Comparison of ENCODE assay signal across 8 mouse cellular contexts in genomic region chrX:7673578-7674281, GRCm38 (mm10). TPM values are rescaled to one million over a fixed set of nuclear protein-coding genes. Genes with fewer than 3 reads are reported as not detected.
DNase-seq lines count a peak whose midpoint lies in the region; ATAC-seq lines count a peak whose summit lies in the region.

No protein-coding gene starts in this region.

- 26% methylated on average over 12 of the region's 12 CpGs for WGBS in kidney, embryonic 16.5 days
- 49% methylated on average over 12 of the region's 12 CpGs for WGBS in hindbrain, embryonic 14.5 days
- 15% methylated on average over 10 of the region's 12 CpGs for WGBS in macrophage (ENCODE audit: missing documents)

- ATAC-seq in kidney, embryonic 16.5 days (ENCODE audit: low FRiP score, low TSS enrichment), result peak; percentile 55
- ATAC-seq in hindbrain, embryonic 14.5 days (ENCODE audit: low FRiP score), result no peak

- no peak for DNase-seq in kidney, adult 18-20 months
- peak; percentile 63 for DNase-seq in MN1 (ENCODE audit: low spot score)
- no peak for DNase-seq in hindbrain, embryonic 14.5 days (ENCODE audit: low spot score)
- DNase-seq in ovary, adult 18-20 months (ENCODE audit: low spot score), result no peak
- DNase-seq in right cerebral cortex, postnatal 4 days, result no peak
- no peak for DNase-seq in left cerebral cortex, adult 8-10 months (ENCODE audit: low spot score in 2 of 2)

- H3K4me1 ChIP-seq in kidney, embryonic 16.5 days (ENCODE audit: insufficient read depth, low read length), result peaks cover 12% of the 10 kb centered on the region
- H3K4me1 ChIP-seq in hindbrain, embryonic 14.5 days (replicated peaks; ENCODE audit: control insufficient read depth, insufficient read depth, low read length), result no peaks in the 10 kb centered on the region

- H3K9me3 ChIP-seq in kidney, embryonic 16.5 days (ENCODE audit: low read length), result no peaks in the 10 kb centered on the region
- no peaks in the 10 kb centered on the region for H3K9me3 ChIP-seq in hindbrain, embryonic 14.5 days (ENCODE audit: control insufficient read depth, low read length)

- peaks cover 5% of the 10 kb centered on the region; the same call in 1 of the 2 replicates for H3K36me3 ChIP-seq in kidney, embryonic 16.5 days (ENCODE audit: insufficient read depth, low read length)
- H3K36me3 ChIP-seq in hindbrain, embryonic 14.5 days (replicated peaks; ENCODE audit: control insufficient read depth, insufficient read depth), result no peaks in the 10 kb centered on the region
- H3K36me3 ChIP-seq in macrophage (ENCODE audit: inconsistent target), result no peaks in the 10 kb centered on the region

- no peaks in the 10 kb centered on the region for H3K27me3 ChIP-seq in kidney, embryonic 16.5 days (ENCODE audit: insufficient read depth, low read length)
- H3K27me3 ChIP-seq in hindbrain, embryonic 14.5 days (ENCODE audit: control insufficient read depth, insufficient read depth, low read length), result no peaks in the 10 kb centered on the region

- peak overlapping the region; percentile 92 for H3K27ac ChIP-seq in kidney, embryonic 16.5 days (ENCODE audit: low read length)
- no peak overlapping the region for H3K27ac ChIP-seq in hindbrain, embryonic 14.5 days
- H3K27ac ChIP-seq in macrophage, result peak overlapping the region; percentile 76

- H3K4me3 ChIP-seq in kidney, embryonic 16.5 days (ENCODE audit: low read length), result peak overlapping the region; percentile 33; the same call in 1 of the 2 replicates
- no peak overlapping the region for H3K4me3 ChIP-seq in hindbrain, embryonic 14.5 days (replicated peaks; ENCODE audit: low read length)
- peak overlapping the region; percentile 10; the same call in 1 of the 2 replicates for H3K4me3 ChIP-seq in macrophage (ENCODE audit: inconsistent target)

- H3K79me2 ChIP-seq in macrophage (ENCODE audit: inconsistent target), result peaks cover 14% of the 10 kb centered on the region

- peak overlapping the region; percentile 55 for H3K4me2 ChIP-seq in kidney, embryonic 16.5 days (replicated peaks; ENCODE audit: low read depth, low read length)
- H3K4me2 ChIP-seq in hindbrain, embryonic 14.5 days (replicated peaks), result peak overlapping the region; percentile 46; the same call in 1 of the 2 replicates

- 0 out of 2 replicates have a peak overlapping the region, but pooled peaks have one; percentile 67 for H3K9ac ChIP-seq in kidney, embryonic 16.5 days (replicated peaks; ENCODE audit: low read length)
- no peak overlapping the region for H3K9ac ChIP-seq in hindbrain, embryonic 14.5 days

RNA-seq across cellular contexts. Expression of gene Plp2, which starts 2.5 kb away (rescaled TPM):
- 170 and 179 TPM in 2 replicates for polyA plus RNA-seq in kidney, embryonic 16.5 days (2015; fragmentation: Nextera tagmentation; extraction: Ambion mirVana)
- polyA plus RNA-seq in hindbrain, embryonic 14.5 days (2014; fragmentation: Nextera tagmentation; extraction: Ambion mirVana), result 21.2 and 23.5 TPM in 2 replicates
- total RNA-seq in macrophage (2018; cell fraction: chromatin; rRNA removed), result 10 to 100 TPM in 7 of 26 experiments, 1 to 10 TPM in 17, under 1 TPM in 1, not detected in 1; 1.00 to 20.2 (median 7.3) TPM
- 100 to 1,000 TPM in 9 of 26 experiments, 10 to 100 TPM in 17; 48.2 to 120 (median 92.1) TPM for total RNA-seq in macrophage (2018; cell fraction: cytosol; rRNA removed)
- 100 to 1,000 TPM in 1 of 26 experiments, 10 to 100 TPM in 25; 11.9 to 121 (median 30.6) TPM for total RNA-seq in macrophage (2018; cell fraction: nucleus; rRNA removed)
- 83.8 to 185 TPM (median 133 TPM) in 3 replicates for polyA plus RNA-seq in macrophage (2018)
- 10 to 100 TPM in 2 of 4 experiments, 1 to 10 TPM in 2; 6.3 to 11.0 (median 10.2) TPM for total RNA-seq in left cerebral cortex, adult 8-10 months (2022)

RNA-seq across cellular contexts. Expression of gene Magix, which starts 7.3 kb away (rescaled TPM):
- polyA plus RNA-seq in kidney, embryonic 16.5 days (2015; fragmentation: Nextera tagmentation; extraction: Ambion mirVana), result 0.91 and 1.4 TPM in 2 replicates
- not detected in 2 replicates for polyA plus RNA-seq in hindbrain, embryonic 14.5 days (2014; fragmentation: Nextera tagmentation; extraction: Ambion mirVana)
- total RNA-seq in macrophage (2018; cell fraction: chromatin; rRNA removed), result not detected
- total RNA-seq in macrophage (2018; cell fraction: cytosol; rRNA removed), result not detected
- total RNA-seq in macrophage (2018; cell fraction: nucleus; rRNA removed), result not detected
- polyA plus RNA-seq in macrophage (2018), result 0.14 TPM in 1 of 3 replicates, not detected in the others
- total RNA-seq in left cerebral cortex, adult 8-10 months (2022), result under 1 TPM in 3 of 4 experiments, not detected in 1; 0.26 to 0.46 (median 0.26) TPM

RNA-seq across cellular contexts. Expression of gene Prickle3, which starts 16.7 kb away (rescaled TPM):
- polyA plus RNA-seq in kidney, embryonic 16.5 days (2015; fragmentation: Nextera tagmentation; extraction: Ambion mirVana), result 14.1 and 14.7 TPM in 2 replicates
- polyA plus RNA-seq in hindbrain, embryonic 14.5 days (2014; fragmentation: Nextera tagmentation; extraction: Ambion mirVana), result 1.2 and 1.5 TPM in 2 replicates
- total RNA-seq in macrophage (2018; cell fraction: chromatin; rRNA removed), result 10 to 100 TPM; 10.6 to 43.9 (median 22.7) TPM
- total RNA-seq in macrophage (2018; cell fraction: cytosol; rRNA removed), result 1 to 10 TPM; 1.3 to 4.3 (median 2.7) TPM
- total RNA-seq in macrophage (2018; cell fraction: nucleus; rRNA removed), result 10 to 100 TPM in 20 of 26 experiments, 1 to 10 TPM in 6; 4.4 to 26.9 (median 12.8) TPM
- polyA plus RNA-seq in macrophage (2018), result 3.0 to 3.4 TPM (median 3.2 TPM) in 3 replicates
- 1 to 10 TPM; 1.7 to 2.9 (median 2.6) TPM for total RNA-seq in left cerebral cortex, adult 8-10 months (2022)

RNA-seq across cellular contexts. Expression of gene Gpkow, which starts 23.2 kb away (rescaled TPM):
- polyA plus RNA-seq in kidney, embryonic 16.5 days (2015; fragmentation: Nextera tagmentation; extraction: Ambion mirVana), result 47.6 and 50.4 TPM in 2 replicates
- 46.1 and 52.1 TPM in 2 replicates for polyA plus RNA-seq in hindbrain, embryonic 14.5 days (2014; fragmentation: Nextera tagmentation; extraction: Ambion mirVana)
- total RNA-seq in macrophage (2018; cell fraction: chromatin; rRNA removed), result 10 to 100 TPM; 17.8 to 49.2 (median 31.2) TPM
- total RNA-seq in macrophage (2018; cell fraction: cytosol; rRNA removed), result 10 to 100 TPM; 24.2 to 34.3 (median 29.6) TPM
- 10 to 100 TPM; 17.6 to 41.0 (median 26.6) TPM for total RNA-seq in macrophage (2018; cell fraction: nucleus; rRNA removed)
- 27.4 to 38.3 TPM (median 28.0 TPM) in 3 replicates for polyA plus RNA-seq in macrophage (2018)
- total RNA-seq in left cerebral cortex, adult 8-10 months (2022), result 10 to 100 TPM; 32.9 to 36.4 (median 33.5) TPM

RNA-seq across cellular contexts. Expression of gene Syp, which starts 35.5 kb away (rescaled TPM):
- 3.1 and 3.6 TPM in 2 replicates for polyA plus RNA-seq in kidney, embryonic 16.5 days (2015; fragmentation: Nextera tagmentation; extraction: Ambion mirVana)
- polyA plus RNA-seq in hindbrain, embryonic 14.5 days (2014; fragmentation: Nextera tagmentation; extraction: Ambion mirVana), result 106 and 109 TPM in 2 replicates
- 1 to 10 TPM in 7 of 26 experiments, under 1 TPM in 8, not detected in 11; 0.29 to 2.9 (median 0.92) TPM for total RNA-seq in macrophage (2018; cell fraction: chromatin; rRNA removed)
- 1 to 10 TPM in 10 of 26 experiments, under 1 TPM in 16; 0.35 to 1.9 (median 0.76) TPM for total RNA-seq in macrophage (2018; cell fraction: cytosol; rRNA removed)
- total RNA-seq in macrophage (2018; cell fraction: nucleus; rRNA removed), result 1 to 10 TPM in 20 of 26 experiments, under 1 TPM in 5, not detected in 1; 0.50 to 4.2 (median 1.4) TPM
- polyA plus RNA-seq in macrophage (2018), result 0.78 to 1.6 TPM (median 1.4 TPM) in 3 replicates
- 1,000 to 10,000 TPM; 1,778 to 2,065 (median 1,954) TPM for total RNA-seq in left cerebral cortex, adult 8-10 months (2022)
